Mouse (Mus musculus): ENCODE results near the gene Kalrn. TPM values are rescaled to one million over a fixed set of nuclear protein-coding genes. Genes with fewer than 3 reads are reported as not detected.

The Kalrn gene
- total RNA-seq, 2 experiments from 2014 or later: 0.94 TPM; not detected in 1

DNA sequence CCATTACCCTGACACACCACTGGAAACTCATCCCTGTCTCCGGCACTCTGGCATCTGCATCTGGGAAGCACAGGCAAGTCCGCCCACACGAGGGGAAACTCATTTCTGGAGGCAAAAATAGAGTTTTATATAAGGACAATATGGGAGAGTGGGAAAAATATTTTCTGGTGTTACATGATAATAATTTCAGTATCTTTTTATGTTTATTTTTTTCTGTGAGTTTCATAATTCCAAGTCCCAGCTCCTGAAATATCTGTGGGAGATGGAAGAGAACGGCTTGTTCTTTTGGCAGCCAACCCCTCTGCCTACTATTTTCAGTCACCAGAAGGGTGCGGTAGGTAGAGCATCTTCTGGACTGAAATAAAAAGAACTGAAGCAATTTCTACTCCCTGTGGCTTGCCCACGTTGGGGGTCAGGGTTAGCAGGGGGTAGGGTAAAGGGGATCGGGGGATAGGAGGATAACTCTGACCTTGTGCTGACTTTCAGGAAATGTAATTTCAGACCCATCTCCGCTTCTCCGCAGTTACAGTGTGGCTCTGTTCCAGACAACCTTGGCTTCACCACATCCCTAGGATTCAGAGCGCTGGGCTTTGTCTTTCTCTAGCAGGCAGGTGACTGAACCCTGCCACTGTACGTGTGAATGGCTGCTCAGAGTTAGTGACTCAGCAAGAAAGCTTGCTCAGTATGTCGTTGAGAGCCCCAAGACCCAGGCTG is 336.3 kb downstream of the Kalrn start:
- no peak for ATAC-seq (replicated peaks; ENCODE audit: low FRiP score, poor library complexity, severe bottlenecking)

DNA sequence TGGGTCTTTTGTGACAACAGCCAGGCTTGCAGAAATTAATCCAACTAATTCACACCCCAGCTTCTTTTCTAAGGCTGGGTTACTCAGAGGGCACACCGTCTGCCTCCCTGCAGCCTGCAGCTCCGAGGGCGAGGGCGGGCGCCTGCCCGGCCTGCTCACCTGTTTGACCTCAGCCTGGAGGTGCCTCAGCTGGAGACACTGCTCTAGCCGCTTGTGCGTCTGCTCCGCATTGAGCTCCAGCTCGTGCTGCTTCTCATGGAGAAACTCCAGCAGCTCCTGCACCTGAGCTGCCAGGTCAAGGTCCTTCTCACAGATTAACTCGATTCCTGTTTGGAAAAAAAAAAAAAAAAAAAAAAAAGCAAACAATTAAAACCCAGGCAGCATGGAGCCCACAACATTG is 338.2 kb downstream of the Kalrn start:
- ATAC-seq (replicated peaks; ENCODE audit: low FRiP score, poor library complexity, severe bottlenecking): no peak

DNA sequence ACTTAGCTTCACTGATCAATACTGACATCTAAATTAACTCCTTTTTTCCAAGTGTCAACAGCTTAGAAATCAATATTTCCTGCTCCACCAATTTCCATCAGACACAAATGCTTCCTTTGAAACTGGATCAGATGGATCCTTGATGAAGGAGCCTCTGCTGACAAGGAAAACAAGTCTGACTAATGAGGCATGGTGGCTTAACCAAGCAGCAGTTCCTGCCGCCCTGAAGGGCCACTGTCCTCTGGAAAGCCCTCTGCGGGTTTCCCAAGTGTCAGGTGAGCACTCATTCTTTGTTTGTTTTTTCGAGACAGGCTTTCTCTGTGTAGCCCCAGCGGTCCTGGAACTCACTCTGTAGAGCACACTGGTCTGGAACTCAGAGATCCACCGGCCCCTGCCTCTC is 341.4 kb downstream of the Kalrn start:
- no peak for ATAC-seq (replicated peaks; ENCODE audit: low FRiP score, poor library complexity, severe bottlenecking)

DNA sequence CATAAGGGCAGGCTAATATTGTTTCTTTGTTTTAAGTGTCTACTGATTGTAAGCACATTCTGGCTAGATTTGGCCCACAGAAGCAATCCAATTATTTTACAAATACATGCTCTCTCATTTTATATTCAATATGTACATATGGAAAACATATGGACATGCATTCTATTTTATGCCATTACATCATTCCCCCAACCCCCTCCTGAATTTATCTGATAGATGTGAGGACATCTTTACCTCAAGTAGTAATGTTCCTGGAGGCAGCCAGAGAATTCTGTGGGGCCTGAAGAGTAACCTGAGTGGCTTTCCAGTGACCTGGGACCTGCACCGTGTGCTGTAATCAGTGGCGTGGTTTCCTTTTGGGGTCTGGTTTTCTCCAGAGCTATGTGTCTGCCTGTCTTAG is 342.2 kb downstream of the Kalrn start:
- ATAC-seq (replicated peaks; ENCODE audit: low FRiP score, poor library complexity, severe bottlenecking): no peak

DNA sequence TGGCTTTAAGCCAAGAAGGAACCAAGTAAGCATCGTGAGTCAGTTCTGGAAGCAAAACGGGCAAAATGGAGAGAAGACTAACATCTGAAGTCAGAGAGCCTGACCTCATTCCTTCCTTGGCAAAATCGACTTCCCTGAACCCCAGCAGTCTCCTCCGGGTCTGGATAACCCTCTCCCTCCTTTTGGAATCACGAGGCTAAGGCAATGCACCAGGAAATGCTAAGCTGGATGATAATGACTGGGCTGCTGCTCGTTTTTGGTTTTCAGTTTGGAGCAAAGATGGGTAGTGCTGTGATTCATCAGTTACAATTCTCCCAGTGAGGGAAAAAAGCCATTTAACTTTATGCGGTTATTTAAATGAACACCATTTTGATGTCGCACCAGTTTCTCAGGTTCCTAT is 344.0 kb downstream of the Kalrn start:
- ATAC-seq (replicated peaks; ENCODE audit: low FRiP score, poor library complexity, severe bottlenecking): no peak

DNA sequence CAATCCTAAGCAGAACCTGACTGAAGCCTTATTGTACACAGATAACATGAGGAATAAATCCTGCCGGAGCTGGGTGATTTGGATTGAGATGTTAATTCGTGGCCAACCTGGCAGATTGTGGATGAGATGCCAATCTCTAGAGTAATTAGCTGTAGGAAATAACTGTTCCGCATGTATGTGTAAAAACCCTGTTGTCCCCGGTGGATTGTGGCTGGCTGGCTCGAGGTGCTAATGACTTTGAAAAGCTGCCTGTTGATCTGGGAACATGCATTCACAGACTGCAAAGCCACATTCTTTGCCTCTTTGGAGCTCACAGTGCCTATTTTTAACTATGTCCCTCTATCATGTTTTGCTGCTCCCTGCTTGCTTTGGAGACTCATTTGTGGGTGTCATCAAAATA is 344.7 kb downstream of the Kalrn start:
- ATAC-seq (replicated peaks; ENCODE audit: low FRiP score, poor library complexity, severe bottlenecking): no peak

DNA sequence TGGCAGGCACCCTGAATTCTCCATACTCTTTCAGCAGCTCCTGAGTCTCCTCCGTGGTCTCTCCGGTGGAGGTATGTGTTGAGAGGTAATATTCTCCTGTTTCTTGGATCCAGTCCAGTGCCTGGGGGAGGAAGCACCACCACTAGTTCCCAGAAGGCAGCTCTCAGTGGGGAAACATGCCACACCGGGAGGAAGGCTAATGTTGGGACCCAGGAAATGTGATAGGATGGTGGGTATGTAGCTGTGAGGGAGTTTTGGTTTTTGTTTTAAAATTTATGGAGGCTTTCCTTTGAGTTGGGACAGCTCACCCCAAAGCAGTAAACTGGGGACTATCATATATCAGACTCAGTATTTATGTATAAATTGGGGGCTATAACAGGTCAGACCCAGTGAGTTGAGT is 361.2 kb downstream of the Kalrn start:
- no peak for ATAC-seq (replicated peaks; ENCODE audit: low FRiP score, poor library complexity, severe bottlenecking)

DNA sequence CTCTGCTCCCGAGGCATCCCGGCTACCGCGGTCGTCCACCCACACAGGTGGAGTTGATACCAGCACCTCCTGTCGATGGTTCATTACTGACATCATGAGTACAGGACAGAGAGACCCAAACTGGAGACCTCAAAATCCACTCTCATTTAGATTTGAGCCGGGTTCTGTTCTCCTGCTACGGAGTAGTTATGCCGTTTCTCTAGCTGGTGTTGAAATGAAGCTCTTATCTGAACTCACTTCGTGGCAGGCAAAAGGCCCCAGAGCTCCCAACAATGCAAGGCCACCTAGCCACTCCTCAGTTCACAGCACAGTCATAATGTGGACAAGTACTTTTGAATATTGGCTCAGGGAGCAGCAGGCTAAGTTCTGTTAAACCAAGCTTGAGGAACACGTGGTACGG is 362.1 kb downstream of the Kalrn start:
- no peak for ATAC-seq (replicated peaks; ENCODE audit: low FRiP score, poor library complexity, severe bottlenecking)

DNA sequence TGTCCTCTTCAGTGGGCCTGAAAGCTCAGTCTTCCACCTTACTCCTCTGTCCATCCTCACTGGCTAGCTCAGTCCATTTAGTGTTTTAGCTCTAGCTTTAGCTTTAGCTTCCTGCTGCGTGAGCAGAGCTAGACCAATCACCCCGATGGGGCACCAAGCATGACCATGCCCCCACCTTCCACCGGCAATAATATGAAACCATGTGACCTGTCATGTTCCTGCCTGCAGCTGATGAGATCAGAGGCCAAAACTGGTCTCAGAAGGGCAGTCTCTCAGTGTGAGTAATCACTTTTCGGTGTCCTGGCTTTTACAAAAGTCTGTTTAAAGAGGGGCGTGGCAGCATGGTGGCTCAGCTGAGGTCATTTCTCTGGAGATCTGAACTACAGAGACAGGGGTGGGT is 364.6 kb downstream of the Kalrn start:
- ATAC-seq (replicated peaks; ENCODE audit: low FRiP score, poor library complexity, severe bottlenecking): no peak

DNA sequence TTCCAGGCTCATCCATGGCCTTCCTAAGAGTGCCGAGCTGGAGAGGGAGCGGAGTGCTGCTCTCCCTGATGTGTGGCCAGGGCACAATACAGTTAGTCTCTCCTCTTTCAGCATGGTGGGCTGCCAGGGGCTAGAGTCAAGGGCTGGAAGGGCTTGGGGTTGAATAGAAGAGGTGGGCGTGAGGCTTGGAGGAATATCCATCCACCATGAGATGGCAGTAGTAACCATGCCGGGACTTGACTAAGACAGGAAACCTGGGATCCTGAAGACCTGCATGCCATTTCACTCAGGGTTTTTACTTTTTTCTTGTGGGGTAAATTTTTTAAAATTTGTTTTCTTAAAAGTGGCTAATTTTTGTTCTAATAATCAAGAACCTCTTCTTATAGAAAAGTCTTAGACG is 365.4 kb downstream of the Kalrn start:
- ATAC-seq (replicated peaks; ENCODE audit: low FRiP score, poor library complexity, severe bottlenecking): no peak

DNA sequence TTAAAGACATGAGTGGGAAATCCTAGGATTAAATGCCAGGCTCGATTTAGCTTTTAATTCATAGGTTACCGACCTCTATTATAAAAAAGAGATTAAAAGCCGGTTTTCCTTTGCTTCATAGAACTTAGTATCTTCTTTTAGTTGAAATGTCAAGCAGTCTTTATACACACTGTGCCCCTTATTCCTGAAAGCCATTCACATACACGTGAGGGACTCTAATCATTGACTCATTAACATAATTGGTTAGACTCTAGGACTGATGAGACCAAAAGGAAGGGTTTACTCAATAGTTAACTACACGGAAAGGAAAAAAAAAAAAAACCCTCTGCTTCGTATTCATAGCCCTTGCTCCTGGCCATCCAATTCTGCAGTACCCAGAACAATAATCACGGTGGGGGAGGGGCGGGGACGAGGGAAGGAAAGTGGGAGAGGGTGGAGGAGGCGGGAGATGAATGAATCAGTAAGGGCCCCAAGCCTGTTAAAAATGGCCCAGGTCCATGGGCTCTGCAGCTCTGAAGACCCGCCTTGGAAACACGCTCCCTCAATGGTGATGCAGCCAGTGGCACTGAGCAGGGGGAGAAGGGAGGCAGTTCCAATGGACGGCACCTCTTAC is 368.7 kb downstream of the Kalrn start:
- no peak for ATAC-seq (replicated peaks; ENCODE audit: low FRiP score, poor library complexity, severe bottlenecking)

DNA sequence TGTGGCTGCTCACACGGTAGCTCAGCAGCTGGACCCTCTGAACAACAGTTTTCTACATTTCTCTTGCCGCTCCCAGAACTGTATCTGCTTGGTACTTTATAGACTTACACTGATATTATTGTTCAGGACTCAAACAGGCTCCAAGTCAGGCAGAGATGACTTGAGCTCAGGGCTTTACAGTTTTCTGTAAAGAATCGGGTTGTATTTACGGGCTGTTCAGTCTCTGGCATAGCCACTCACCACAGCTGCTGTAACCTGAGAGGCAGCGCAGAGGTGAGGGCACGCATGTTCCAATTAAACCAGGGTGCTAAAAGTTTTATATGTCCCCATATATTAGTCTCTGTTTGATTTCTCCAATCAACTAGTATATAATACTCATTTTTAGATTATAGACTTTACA is 373.8 kb downstream of the Kalrn start:
- ATAC-seq (replicated peaks; ENCODE audit: low FRiP score, poor library complexity, severe bottlenecking): no peak

DNA sequence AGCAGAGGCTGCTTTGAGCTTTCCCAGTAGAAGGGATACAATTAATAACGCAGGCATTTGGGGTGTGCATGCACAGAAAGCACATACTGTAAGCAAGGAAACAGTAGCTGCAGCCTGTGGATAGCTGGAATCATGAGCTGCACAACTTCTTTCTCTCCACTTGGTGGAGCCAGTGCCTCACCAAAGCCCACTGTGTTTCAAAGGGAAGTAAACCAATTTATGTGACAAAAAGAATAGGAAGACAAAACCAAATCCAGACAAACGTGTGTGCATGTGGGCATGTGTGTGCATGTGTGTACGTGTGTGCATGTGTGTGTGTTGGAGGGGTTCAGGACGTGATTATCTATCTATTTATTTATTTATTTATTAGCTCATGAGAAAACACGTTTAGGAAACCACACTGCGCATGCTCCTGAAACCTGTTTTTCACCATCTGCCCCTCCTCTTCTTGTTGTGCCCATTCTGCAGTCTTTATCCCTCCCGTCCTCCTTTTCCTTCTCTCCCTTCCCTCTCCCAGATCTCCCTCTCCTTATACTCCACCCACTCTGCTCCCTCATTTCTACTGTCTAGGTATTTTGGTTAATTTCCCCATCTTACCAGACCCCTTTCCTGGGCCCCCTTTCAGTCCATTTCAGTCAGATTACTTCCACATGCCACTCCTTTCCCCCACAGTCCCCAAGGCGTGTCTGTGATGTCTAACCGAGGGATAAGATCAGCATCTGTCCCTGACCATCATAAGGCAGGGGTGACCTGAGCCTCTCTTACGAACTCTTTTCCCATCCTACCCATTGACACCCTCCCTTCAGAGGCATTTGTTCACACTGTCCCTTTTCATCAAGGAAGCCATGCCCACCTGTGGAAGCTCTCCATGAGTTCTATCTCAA is 380.1 kb downstream of the Kalrn start:
- ATAC-seq (replicated peaks; ENCODE audit: low FRiP score, poor library complexity, severe bottlenecking): no peak

DNA sequence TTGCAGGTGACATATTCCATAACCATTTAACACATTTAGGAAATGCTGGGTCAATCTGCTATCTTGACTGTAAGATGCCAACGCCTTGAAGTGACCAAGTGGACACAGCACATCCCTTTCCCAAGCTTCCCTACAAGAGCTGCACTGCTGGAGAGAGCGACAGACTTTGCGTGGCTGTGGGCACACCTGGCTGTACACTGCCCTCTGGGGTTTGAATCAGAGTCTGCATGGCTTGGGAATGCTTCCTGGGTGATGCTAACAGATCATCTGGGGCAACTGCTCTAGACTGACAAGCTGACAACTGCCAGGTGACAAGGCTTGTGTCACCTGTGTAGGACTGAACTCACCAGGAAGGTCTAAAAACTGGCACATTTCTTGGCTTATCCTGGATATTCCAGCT is 388.6 kb downstream of the Kalrn start:
- no peak for ATAC-seq (replicated peaks; ENCODE audit: low FRiP score, poor library complexity, severe bottlenecking)

DNA sequence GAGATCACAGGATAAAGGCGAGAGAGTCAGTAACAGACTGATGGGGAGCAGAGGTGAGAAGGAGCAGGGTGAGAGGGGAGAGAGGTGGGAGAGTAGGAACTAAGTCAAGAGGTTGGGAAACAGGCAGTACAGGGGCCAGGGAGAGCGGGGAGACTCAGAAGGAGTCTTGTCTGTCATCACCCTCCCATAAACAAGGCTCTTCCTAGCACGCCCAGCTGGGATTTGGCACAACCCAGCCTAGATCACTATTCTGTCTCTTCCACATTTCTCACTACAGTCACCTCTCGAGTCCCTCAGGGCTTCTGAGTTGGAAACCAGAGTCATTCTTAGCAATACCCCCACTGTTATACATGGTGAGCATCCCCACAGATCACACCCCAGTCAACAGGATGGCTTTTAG is 390.1 kb downstream of the Kalrn start:
- ATAC-seq (replicated peaks; ENCODE audit: low FRiP score, poor library complexity, severe bottlenecking): no peak

DNA sequence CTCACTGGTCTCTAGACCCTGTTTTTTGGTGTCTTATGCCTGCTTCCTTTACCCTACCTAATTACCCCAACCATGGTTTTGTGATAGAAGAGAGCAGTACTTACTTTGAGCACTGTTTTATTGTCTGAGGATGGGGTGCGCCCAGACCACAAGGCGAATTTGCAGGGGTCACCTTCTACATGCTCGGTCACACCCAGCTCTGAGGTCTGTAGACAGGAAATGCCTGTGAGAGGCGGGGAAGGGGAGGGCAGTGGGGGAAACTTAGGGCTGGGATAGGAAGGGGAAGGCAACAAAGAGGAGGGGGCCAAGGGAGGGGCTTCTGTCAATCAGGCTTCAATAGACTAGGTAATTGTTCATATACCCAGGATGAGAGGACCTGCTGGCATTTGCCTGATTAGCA is 397.7 kb downstream of the Kalrn start:
- no peak for ATAC-seq (replicated peaks; ENCODE audit: low FRiP score, poor library complexity, severe bottlenecking)

DNA sequence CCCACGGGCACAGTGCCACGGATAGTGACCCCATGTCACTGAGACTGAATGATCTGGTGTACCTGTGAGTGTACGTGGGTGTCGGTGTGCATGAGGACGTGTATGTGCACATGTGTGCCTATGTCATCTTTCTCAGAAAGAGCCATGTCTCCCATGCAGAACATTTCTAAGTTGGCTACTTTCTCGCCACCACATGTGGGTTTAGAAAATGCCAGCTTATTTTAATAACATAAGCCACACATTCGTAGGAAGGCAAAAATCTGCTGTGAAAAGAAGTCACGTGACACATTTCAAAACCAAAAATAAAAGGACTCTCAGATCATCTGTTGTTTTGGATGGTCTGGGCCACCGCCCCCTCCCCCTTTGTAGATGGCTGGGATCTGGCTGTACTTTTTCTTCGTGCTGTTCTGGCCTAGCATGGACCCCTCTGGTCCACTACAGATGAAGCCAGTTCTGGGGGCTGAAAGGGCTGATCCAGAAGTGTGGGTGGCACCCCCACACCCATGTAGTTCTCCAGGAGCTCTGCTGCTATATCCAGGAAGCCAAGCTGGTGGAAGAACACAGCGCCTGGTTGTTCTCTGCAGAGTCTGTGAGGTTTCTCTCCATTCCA is 400.7 kb downstream of the Kalrn start:
- ATAC-seq (replicated peaks; ENCODE audit: low FRiP score, poor library complexity, severe bottlenecking): no peak

DNA sequence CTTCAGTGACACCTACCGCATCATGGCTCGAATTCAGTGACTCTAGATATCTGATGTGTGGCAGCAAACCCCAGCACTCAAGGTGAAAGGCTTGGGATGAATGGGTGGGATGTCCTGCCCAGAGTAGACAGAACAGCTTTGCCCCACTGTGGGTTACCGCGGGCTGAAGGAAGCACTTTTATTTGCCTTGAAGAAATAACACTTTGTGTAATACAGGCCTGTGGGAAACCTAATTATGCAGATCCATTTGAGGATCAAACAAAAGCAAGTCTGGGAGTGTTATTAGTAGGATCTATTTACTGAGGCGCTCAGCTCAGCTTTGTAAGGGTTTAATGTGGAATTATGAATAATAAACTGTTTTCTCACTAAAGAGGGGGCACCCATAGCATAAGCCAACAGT is 406.3 kb downstream of the Kalrn start:
- no peak for ATAC-seq (replicated peaks; ENCODE audit: low FRiP score, poor library complexity, severe bottlenecking)

DNA sequence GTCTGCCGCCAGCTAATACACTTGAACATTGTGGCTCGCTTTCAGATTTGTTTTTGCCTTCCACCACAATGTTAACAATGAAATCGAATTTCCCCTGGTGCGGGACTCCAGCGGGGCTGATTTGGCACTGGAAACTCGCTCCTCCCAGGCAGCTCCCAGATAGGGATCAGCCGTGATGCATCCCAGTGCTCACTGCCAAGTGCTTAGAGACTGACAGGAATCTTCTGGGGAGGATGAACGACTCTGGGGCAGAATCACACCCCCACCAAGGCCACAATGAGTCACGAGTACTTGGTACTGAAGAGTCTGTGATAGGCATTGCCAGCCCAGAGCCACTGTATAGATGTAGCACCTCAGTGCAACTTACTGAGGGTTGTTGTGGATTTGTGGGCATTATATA is 410.2 kb downstream of the Kalrn start:
- no peak for ATAC-seq (replicated peaks; ENCODE audit: low FRiP score, poor library complexity, severe bottlenecking)

DNA sequence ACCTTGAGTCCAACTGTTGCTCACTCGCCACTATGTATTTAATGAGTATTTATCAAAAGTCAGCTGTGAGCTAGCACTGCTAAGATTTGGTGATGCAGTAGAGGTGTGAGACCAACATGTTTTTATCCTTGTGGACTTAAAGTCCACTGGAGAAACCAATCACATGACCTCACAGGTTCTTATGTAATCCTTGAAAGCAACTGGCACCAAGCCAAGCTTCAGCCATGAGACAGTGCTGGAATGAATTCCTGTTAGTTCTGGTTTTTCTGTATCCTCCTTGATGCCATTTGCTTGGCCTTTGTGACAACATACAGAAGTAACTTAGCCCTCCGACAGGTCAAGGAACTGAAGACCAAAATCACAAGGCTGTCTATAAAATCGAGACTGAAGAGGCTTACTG is 413.8 kb downstream of the Kalrn start:
- no peak for ATAC-seq (replicated peaks; ENCODE audit: low FRiP score, poor library complexity, severe bottlenecking)
